Mouse (Mus musculus) olfactory bulb, adult 2 months (tissue): Measurements from ENCODE around the gene Tbc1d4. TPM values are rescaled to one million over a fixed set of nuclear protein-coding genes. Genes with fewer than 3 reads are reported as not detected.
A peak's percentile ranks its signal among the peaks of the same experiment; 100 is the strongest.

Experiments
- H3K27ac ChIP-seq: fragments of 200-500 bp; 2 replicates; pipeline ENCODE4 v1.5.1; 2012; ENCODE audit warnings: low read depth, low read length; ENCODE audit not compliant: insufficient read depth
- H3K4me1 ChIP-seq: fragments of 200-500 bp; 2 replicates; pipeline ENCODE4 v1.6.1; 2012; ENCODE audit warnings: low read length; ENCODE audit not compliant: control insufficient read depth, insufficient read depth
- H3K4me3 ChIP-seq: fragments of 200-500 bp; 2 replicates; pipeline ENCODE4 v1.5.1; 2012; ENCODE audit warnings: mild to moderate bottlenecking, low read depth, low read length, moderate library complexity; ENCODE audit not compliant: insufficient read depth
- CTCF ChIP-seq: fragments of 200-500 bp; IDR thresholded peaks from 2 replicates; pipeline ENCODE4 v1.5.1; 2012; ENCODE audit warnings: low read depth, mild to moderate bottlenecking, low read length, moderate library complexity; ENCODE audit not compliant: insufficient read depth
- POLR2A ChIP-seq: fragments of 200-500 bp; IDR thresholded peaks from 2 replicates; pipeline ENCODE4 v1.6.1; 2012; ENCODE audit warnings: mild to moderate bottlenecking, low read depth, low read length, moderate library complexity; ENCODE audit not compliant: insufficient read depth
- WGBS: fragments of 180-500 bp; shearing (Covaris S2); methylation state at CpG from one replicate; pipeline ENCODE4 v1.1.7; 2018; 5-methylcytosine and 5-hydroxymethylcytosine counted together
- polyA plus RNA-seq: library from polyadenylated mRNA; stranded (reverse); fragments of >200 nt; gene quantifications from 2 replicates; pipeline ENCODE4 v1.2.4, GENCODE M21; 2012; ENCODE audit warnings: low replicate concordance; ENCODE audit not compliant: missing spikeins, insufficient read depth, insufficient read length

Tbc1d4 gene
- polyA plus RNA-seq, 1 experiment: not detected

- Histone ChIP-seq H3K4me3 (no peak overlapping the region), H3K27ac (no peak overlapping the region), H3K4me1 (peaks cover 3% of the 10 kb centered on the region)
- 52% methylated on average over 7 of the region's 7 CpGs for WGBS
- no peak for TF ChIP-seq POLR2A
- no peak for TF ChIP-seq CTCF
Observed at GRCm38 (mm10) chr14:101586096-101586495, 22.9 kb downstream of the Tbc1d4 start.

- WGBS: 55% methylated on average over 3 of the region's 3 CpGs
- H3K27ac ChIP-seq: no peak overlapping the region
- no peak for TF ChIP-seq CTCF
- no peak overlapping the region for H3K4me3 ChIP-seq
- no peaks in the 10 kb centered on the region for H3K4me1 ChIP-seq
Observed at GRCm38 (mm10) chr14:101575651-101576050, 33.3 kb downstream of the Tbc1d4 start.

DNA sequence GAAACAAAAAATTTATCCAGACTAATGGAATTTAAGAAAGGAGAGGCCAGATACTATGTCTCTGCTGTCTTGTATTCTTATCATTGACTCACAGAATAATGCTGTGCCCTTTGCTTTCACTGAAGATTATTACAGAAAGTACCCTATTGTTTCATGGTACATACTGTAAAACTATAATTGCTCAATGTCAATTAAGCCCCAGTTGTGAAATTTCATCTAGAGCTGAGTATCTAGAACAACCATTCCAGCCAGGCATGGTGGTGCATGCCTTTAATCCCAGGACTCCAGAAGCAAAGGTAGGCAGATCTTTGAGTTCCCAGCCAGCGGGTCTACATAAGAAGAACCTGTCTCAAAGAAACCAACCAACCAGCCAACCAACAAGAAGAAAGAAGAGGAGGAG lies 34.5 kb downstream of the Tbc1d4 start:
- Histone ChIP-seq H3K27ac (no peak overlapping the region), H3K4me3 (no peak overlapping the region), H3K4me1 (no peaks in the 10 kb centered on the region)
- no peak for TF ChIP-seq CTCF
- no peak for TF ChIP-seq POLR2A
- WGBS: 100% methylated on average over 1 of the region's 1 CpGs

- Histone ChIP-seq H3K4me1 (no peaks in the 10 kb centered on the region), H3K27ac (no peak overlapping the region)
- WGBS: 80% methylated on average over 7 of the region's 7 CpGs
Observed at GRCm38 (mm10) chr14:101573107-101573614, 35.8 kb downstream of the Tbc1d4 start.

DNA sequence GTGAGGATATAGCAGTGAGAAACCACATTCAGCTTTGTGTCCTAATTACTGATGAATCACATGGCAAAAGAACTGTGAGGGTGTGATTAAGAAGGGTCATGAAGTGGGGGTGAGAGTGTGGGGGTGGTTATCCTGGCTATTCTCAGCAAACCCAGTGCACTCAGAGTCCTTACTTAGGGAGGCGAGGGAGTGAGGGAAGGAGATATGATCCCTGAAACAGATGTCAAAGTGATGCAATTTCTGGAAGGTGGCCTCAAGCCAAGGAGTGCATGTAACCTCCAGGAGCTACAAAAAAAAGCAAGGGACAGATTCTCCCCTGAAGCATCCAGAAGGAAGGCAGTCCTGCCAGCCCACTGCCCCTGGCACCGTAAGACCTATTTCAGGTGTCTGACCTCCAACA lies 40.2 kb downstream of the Tbc1d4 start:
- Histone ChIP-seq H3K4me3 (no peak overlapping the region), H3K27ac (no peak overlapping the region), H3K4me1 (no peaks in the 10 kb centered on the region)
- TF ChIP-seq CTCF (no peak), POLR2A (no peak)
- 75% methylated on average over 2 of the region's 2 CpGs for WGBS

More at GRCm38 (mm10) chr14:101573107-101573614, 35.8 kb downstream of the Tbc1d4 start:
- no peak overlapping the region for H3K4me3 ChIP-seq
- TF ChIP-seq CTCF (no peak), POLR2A (no peak)

DNA sequence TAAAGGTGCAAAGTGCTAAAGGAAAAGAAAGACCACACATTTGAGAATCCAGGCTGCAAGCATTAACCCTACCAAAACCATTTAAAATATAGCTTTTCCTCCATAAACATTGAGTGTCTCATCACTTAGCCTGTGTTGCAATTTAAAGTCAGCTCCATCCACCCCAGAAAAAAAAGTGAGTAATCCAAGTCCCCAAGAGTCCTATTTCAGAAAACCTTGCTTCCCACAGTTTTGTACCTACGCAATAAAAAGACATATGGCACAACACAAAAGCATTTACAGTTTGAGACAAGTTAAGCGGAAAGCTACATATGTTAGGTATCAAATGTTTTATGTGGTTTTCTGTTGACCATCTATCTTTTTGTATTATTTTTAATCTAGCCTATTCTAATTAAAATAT lies 42.3 kb downstream of the Tbc1d4 start:
- TF ChIP-seq CTCF: no peak
- no peak for TF ChIP-seq POLR2A
- WGBS: 90% methylated on average over 2 of the region's 2 CpGs
- H3K4me1 ChIP-seq: no peaks in the 10 kb centered on the region
- no peak overlapping the region for H3K27ac ChIP-seq
- no peak overlapping the region for H3K4me3 ChIP-seq

- Histone ChIP-seq H3K4me3 (no peak overlapping the region), H3K4me1 (peaks cover 5% of the 10 kb centered on the region), H3K27ac (no peak overlapping the region)
- TF ChIP-seq POLR2A: no peak
- TF ChIP-seq CTCF: no peak
- 73% methylated on average over 3 of the region's 3 CpGs for WGBS
Observed at GRCm38 (mm10) chr14:101565661-101566060, 43.3 kb downstream of the Tbc1d4 start.

- WGBS: 44% methylated on average over 12 of the region's 12 CpGs
- Histone ChIP-seq H3K4me1 (peaks cover 5% of the 10 kb centered on the region), H3K27ac (0 out of 2 replicates have a peak overlapping the region, but pooled peaks have one; percentile 8), H3K4me3 (no peak overlapping the region)
- no peak for TF ChIP-seq POLR2A
- no peak for TF ChIP-seq CTCF
Observed at GRCm38 (mm10) chr14:101561251-101561701, 47.7 kb downstream of the Tbc1d4 start.

DNA sequence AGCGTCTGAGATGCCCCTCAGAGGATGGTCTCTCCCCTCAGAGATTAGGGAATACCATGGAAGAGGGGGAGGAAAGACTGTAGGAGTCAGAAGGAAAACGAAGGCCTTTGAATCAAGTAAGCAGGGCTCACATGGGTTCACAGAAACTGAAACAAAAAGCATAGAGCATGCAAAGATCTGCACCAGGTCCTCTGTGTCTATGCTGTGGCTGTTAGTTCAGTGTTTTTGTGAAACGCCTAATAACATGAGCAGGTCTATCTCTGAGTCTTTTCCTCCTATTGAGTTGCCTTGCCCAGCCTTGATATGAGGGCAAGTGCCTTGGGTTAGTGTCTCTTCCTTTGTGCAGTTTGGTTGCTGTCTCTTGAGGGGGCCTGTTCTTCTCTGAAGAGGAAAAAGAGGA lies 49.5 kb downstream of the Tbc1d4 start:
- TF ChIP-seq CTCF: no peak
- TF ChIP-seq POLR2A: no peak
- no peak overlapping the region for H3K27ac ChIP-seq
- 93% methylated on average over 3 of the region's 3 CpGs for WGBS
- no peak overlapping the region for H3K4me3 ChIP-seq
- H3K4me1 ChIP-seq: peaks cover 5% of the 10 kb centered on the region
